21 mouse cellular contexts compared by ENCODE assay signal in the genomic region with DNA sequence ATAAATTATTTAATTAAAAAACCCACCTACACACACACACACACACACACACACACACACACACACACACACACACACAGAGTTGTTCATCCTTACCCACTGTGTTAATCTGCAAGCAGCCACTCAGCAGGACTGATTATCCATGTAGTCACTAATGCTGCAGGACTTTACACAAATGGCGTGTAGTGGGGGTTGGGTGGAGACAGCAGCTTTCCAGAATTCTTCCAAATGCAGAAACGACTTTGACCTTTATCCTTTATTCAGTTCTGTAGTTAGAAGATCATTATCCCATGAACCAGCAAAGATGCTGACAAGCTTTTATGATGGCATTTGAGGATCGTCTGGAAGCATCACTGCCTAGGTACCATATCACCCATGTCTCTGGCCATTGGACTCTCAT. TPM values are rescaled to one million over a fixed set of nuclear protein-coding genes. Genes with fewer than 3 reads are reported as not detected.
A peak's percentile ranks its signal among the peaks of the same experiment; 100 is the strongest.
DNase-seq lines count a peak whose midpoint lies in the region; ATAC-seq lines count a peak whose summit lies in the region.
"Had no signal": no experiment of that assay in that cellular context is flagged by ENCODE, and none has a peak within 500 bp of the region (broad histone marks: within the 10 kb centered on the region; RNA-seq: fewer than 3 reads in every experiment).

No protein-coding gene starts in this region.

- no peaks in the 10 kb centered on the region for H3K27me3 ChIP-seq in kidney, embryonic 14.5 days (ENCODE audit: control insufficient read depth, insufficient read depth, low read length)
- H3K27me3 ChIP-seq: embryonic facial prominence, embryonic 13.5 days; embryonic facial prominence, embryonic 15.5 days; forebrain, embryonic 12.5 days had no signal

- H3K9me3 ChIP-seq in kidney, embryonic 14.5 days (ENCODE audit: control insufficient read depth, low read length), result no peaks in the 10 kb centered on the region
- H3K9me3 ChIP-seq: embryonic facial prominence, embryonic 13.5 days; embryonic facial prominence, embryonic 15.5 days; forebrain, embryonic 10.5 days; forebrain, embryonic 12.5 days had no signal

- no peak for ATAC-seq in kidney, embryonic 14.5 days (ENCODE audit: low FRiP score, low TSS enrichment)
- ATAC-seq: forebrain, embryonic 14.5 days; forebrain, embryonic 16.5 days had no signal

- H3K4me2 ChIP-seq in kidney, embryonic 14.5 days (replicated peaks; ENCODE audit: low read depth, low read length), result no peak overlapping the region
- H3K4me2 ChIP-seq: embryonic facial prominence, embryonic 13.5 days; embryonic facial prominence, embryonic 15.5 days; forebrain, embryonic 12.5 days had no signal

- H3K9ac ChIP-seq in kidney, embryonic 14.5 days (ENCODE audit: low read depth, low read length), result no peak overlapping the region
- H3K9ac ChIP-seq: embryonic facial prominence, embryonic 13.5 days; embryonic facial prominence, embryonic 15.5 days; forebrain, embryonic 12.5 days had no signal

- H3K36me3 ChIP-seq in kidney, embryonic 14.5 days (ENCODE audit: control insufficient read depth, insufficient read depth, low read length), result no peaks in the 10 kb centered on the region
- H3K36me3 ChIP-seq: embryonic facial prominence, embryonic 13.5 days; embryonic facial prominence, embryonic 15.5 days; forebrain, embryonic 10.5 days; forebrain, embryonic 12.5 days had no signal

- DNase-seq in kidney, adult 11 months, result peak; percentile 19
- DNase-seq in kidney, postnatal 10 days, result no peak
- DNase-seq in kidney, adult 9 months, result peak; percentile 71
- DNase-seq: adrenal gland, adult 2 months; adrenal gland, postnatal 10 days; adrenal gland, postnatal 25 days; cerebellum, adult 11 months; cerebellum, adult 18-20 months; cerebellum, adult 8-10 months; cerebellum, adult 9-11 months; cerebellum, postnatal 14 days; cerebellum, postnatal 36 days; embryo, embryonic 11 days had no signal

- WGBS in kidney, embryonic 14.5 days, result 90% methylated on average over 3 of the region's 3 CpGs

- H3K27ac ChIP-seq in kidney, embryonic 14.5 days (ENCODE audit: low read depth, low read length), result no peak overlapping the region
- H3K27ac ChIP-seq: embryonic facial prominence, embryonic 13.5 days; embryonic facial prominence, embryonic 15.5 days; forebrain, embryonic 10.5 days; forebrain, embryonic 12.5 days had no signal

- H3K4me3 ChIP-seq in kidney, embryonic 14.5 days (ENCODE audit: low read length), result no peak overlapping the region
- H3K4me3 ChIP-seq: embryonic facial prominence, embryonic 13.5 days; embryonic facial prominence, embryonic 15.5 days; erythroblast, embryonic 14.5 days; forebrain, embryonic 10.5 days; forebrain, embryonic 12.5 days had no signal

- H3K4me1 ChIP-seq in kidney, embryonic 14.5 days (ENCODE audit: control insufficient read depth, insufficient read depth, low read length), result no peaks in the 10 kb centered on the region
- H3K4me1 ChIP-seq: embryonic facial prominence, embryonic 15.5 days had no signal

RNA-seq across cellular contexts. Expression of gene Peli2, which starts 52.0 kb away (rescaled TPM):
- 6.1 and 10.8 TPM in 2 replicates for polyA plus RNA-seq in kidney, embryonic 14.5 days (2014; fragmentation: Nextera tagmentation; extraction: Ambion mirVana)
- polyA plus RNA-seq: erythroblast, embryonic 14.5 days had no signal
